In genomic region chr13:83867831-83868473, GRCm38 (mm10) we compare ENCODE assay signal across 16 mouse cellular contexts.
DNase-seq lines count a peak whose midpoint lies in the region; ATAC-seq and TF ChIP-seq lines count a peak whose summit lies in the region.
"Had no signal": no experiment of that assay in that cellular context is flagged by ENCODE, and none has a peak within 500 bp of the region (broad histone marks: within the 10 kb centered on the region; RNA-seq: fewer than 3 reads in every experiment).

No protein-coding gene starts in this region.

- WGBS in embryonic facial prominence, embryonic 11.5 days, result 83% methylated on average over 4 of the region's 4 CpGs
- WGBS in embryonic facial prominence, embryonic 10.5 days, result 78% methylated on average over 4 of the region's 4 CpGs
- WGBS in forebrain, postnatal 0 days, result 30% methylated on average over 4 of the region's 4 CpGs
- 52% methylated on average over 4 of the region's 4 CpGs for WGBS in midbrain, embryonic 12.5 days

- no peaks in the 10 kb centered on the region for H3K4me1 ChIP-seq in embryonic facial prominence, embryonic 11.5 days (ENCODE audit: control insufficient read depth, insufficient read depth, low read length)
- H3K4me1 ChIP-seq in embryonic facial prominence, embryonic 10.5 days, result peaks cover 7% of the 10 kb centered on the region
- H3K4me1 ChIP-seq in forebrain, postnatal 0 days (ENCODE audit: insufficient read depth), result peaks cover 12% of the 10 kb centered on the region; the same call in 1 of the 2 replicates
- H3K4me1 ChIP-seq in midbrain, embryonic 12.5 days, result peaks cover 15% of the 10 kb centered on the region
- H3K4me1 ChIP-seq: embryonic facial prominence, embryonic 12.5 days had no signal

- no peak overlapping the region for H3K4me3 ChIP-seq in embryonic facial prominence, embryonic 11.5 days (ENCODE audit: low read depth, low read length)
- no peak overlapping the region for H3K4me3 ChIP-seq in embryonic facial prominence, embryonic 10.5 days
- no peak overlapping the region for H3K4me3 ChIP-seq in forebrain, postnatal 0 days (ENCODE audit: low read depth, low read length)
- no peak overlapping the region for H3K4me3 ChIP-seq in midbrain, embryonic 12.5 days
- H3K4me3 ChIP-seq: embryonic facial prominence, embryonic 12.5 days; left cerebral cortex, adult 2 months had no signal

- H3K9me3 ChIP-seq in embryonic facial prominence, embryonic 11.5 days (replicated peaks; ENCODE audit: control insufficient read depth, low read length), result no peaks in the 10 kb centered on the region
- H3K9me3 ChIP-seq in embryonic facial prominence, embryonic 10.5 days, result no peaks in the 10 kb centered on the region
- no peaks in the 10 kb centered on the region for H3K9me3 ChIP-seq in forebrain, postnatal 0 days (ENCODE audit: low read length)
- H3K9me3 ChIP-seq in midbrain, embryonic 12.5 days, result no peaks in the 10 kb centered on the region
- H3K9me3 ChIP-seq: embryonic facial prominence, embryonic 12.5 days had no signal

- no peak overlapping the region for H3K27ac ChIP-seq in embryonic facial prominence, embryonic 11.5 days (replicated peaks; ENCODE audit: low read depth, low read length)
- no peak overlapping the region for H3K27ac ChIP-seq in embryonic facial prominence, embryonic 10.5 days (replicated peaks)
- H3K27ac ChIP-seq in forebrain, postnatal 0 days (ENCODE audit: low read depth, low read length), result peak overlapping the region; percentile 84
- H3K27ac ChIP-seq in midbrain, embryonic 12.5 days (replicated peaks), result peak overlapping the region; percentile 86
- H3K27ac ChIP-seq: embryonic facial prominence, embryonic 12.5 days; left cerebral cortex, adult 2 months had no signal

- ATAC-seq in embryonic facial prominence, embryonic 11.5 days (replicated peaks; ENCODE audit: insufficient number of reproducible peaks, low FRiP score, low TSS enrichment, low read depth), result 0 out of 2 replicates have a peak, but pooled peaks have one; percentile 56
- peak; percentile 64 for ATAC-seq in forebrain, postnatal 0 days
- ATAC-seq in midbrain, embryonic 12.5 days (ENCODE audit: low FRiP score, low read depth), result peak; percentile 78

- H3K27me3 ChIP-seq in embryonic facial prominence, embryonic 11.5 days (ENCODE audit: control insufficient read depth, insufficient read depth, low read length), result no peaks in the 10 kb centered on the region
- no peaks in the 10 kb centered on the region for H3K27me3 ChIP-seq in embryonic facial prominence, embryonic 10.5 days (replicated peaks; ENCODE audit: low read depth, poor library complexity, severe bottlenecking)
- no peaks in the 10 kb centered on the region for H3K27me3 ChIP-seq in forebrain, postnatal 0 days (ENCODE audit: insufficient read depth, low read length)
- H3K27me3 ChIP-seq in midbrain, embryonic 12.5 days, result no peaks in the 10 kb centered on the region
- H3K27me3 ChIP-seq: embryonic facial prominence, embryonic 12.5 days had no signal

- no peak overlapping the region for H3K9ac ChIP-seq in embryonic facial prominence, embryonic 11.5 days (replicated peaks; ENCODE audit: low read length)
- no peak overlapping the region for H3K9ac ChIP-seq in forebrain, postnatal 0 days
- H3K9ac ChIP-seq in midbrain, embryonic 12.5 days (replicated peaks), result no peak overlapping the region
- H3K9ac ChIP-seq: embryonic facial prominence, embryonic 12.5 days; lung, embryonic 14.5 days had no signal

- H3K4me2 ChIP-seq in embryonic facial prominence, embryonic 11.5 days (ENCODE audit: low read depth, low read length), result no peak overlapping the region
- H3K4me2 ChIP-seq in forebrain, postnatal 0 days (ENCODE audit: low read depth), result no peak overlapping the region
- H3K4me2 ChIP-seq in midbrain, embryonic 12.5 days (replicated peaks), result no peak overlapping the region
- H3K4me2 ChIP-seq: embryonic facial prominence, embryonic 12.5 days; lung, embryonic 14.5 days had no signal

- no peak for DNase-seq in embryonic facial prominence, embryonic 11.5 days (ENCODE audit: low spot score)
- DNase-seq in embryonic facial prominence, embryonic 10.5 days (ENCODE audit: low spot score), result no peak
- DNase-seq in forebrain, postnatal 0 days, result peak; percentile 64
- peak; percentile 58 for DNase-seq in retina, postnatal 1 day
- no peak for DNase-seq in left cerebral cortex, adult 8-10 months (ENCODE audit: low spot score in 2 of 2)
- no peak for DNase-seq in natural killer cell, adult 2 months (ENCODE audit: low spot score in 2 of 2)
- no peak for DNase-seq in embryo, embryonic 9.5 days (ENCODE audit: extremely low spot score)
- DNase-seq: heart, postnatal 10 days; kidney, adult 11 months; kidney, postnatal 4 days; lung, embryonic 14.5 days; right cerebral cortex, postnatal 14 days; thymus, adult 2 months had no signal

- H3K36me3 ChIP-seq in embryonic facial prominence, embryonic 11.5 days (replicated peaks; ENCODE audit: control insufficient read depth, insufficient read depth, low read depth, low read length), result no peaks in the 10 kb centered on the region
- no peaks in the 10 kb centered on the region for H3K36me3 ChIP-seq in embryonic facial prominence, embryonic 10.5 days (replicated peaks)
- H3K36me3 ChIP-seq in forebrain, postnatal 0 days (ENCODE audit: insufficient read depth), result no peaks in the 10 kb centered on the region
- H3K36me3 ChIP-seq in midbrain, embryonic 12.5 days, result no peaks in the 10 kb centered on the region
- H3K36me3 ChIP-seq: embryonic facial prominence, embryonic 12.5 days had no signal

- TF ChIP-seq CTCF in forebrain, postnatal 0 days (IDR thresholded peaks at IDR 0.05; ENCODE audit: low read depth), result no peak

Comparison
In these comparisons a context has a peak if more than half of its experiments do, and no peak if none do; other contexts are left out.
1. DNase-seq: peak in forebrain, postnatal 0 days (single experiment) and retina, postnatal 1 day (single experiment); none in embryonic facial prominence, embryonic 11.5 days (single experiment), embryonic facial prominence, embryonic 10.5 days (single experiment), left cerebral cortex, adult 8-10 months (0 of 2), natural killer cell, adult 2 months (0 of 2) and embryo, embryonic 9.5 days (single experiment).
2. H3K27ac ChIP-seq: peak in forebrain, postnatal 0 days (single experiment) and midbrain, embryonic 12.5 days (single experiment); none in embryonic facial prominence, embryonic 11.5 days (single experiment) and embryonic facial prominence, embryonic 10.5 days (single experiment).
3. Peak in every context shown above with its lines, with median percentiles within 50 percentile points of each other: ATAC-seq.